Mouse (Mus musculus) lung, embryonic 14.5 days (tissue): ENCODE measurements around the gene Olr1. TPM values are rescaled to one million over a fixed set of nuclear protein-coding genes. Genes with fewer than 3 reads are reported as not detected.

Experiments used
- ATAC-seq: fragments of 200-750 bp; cut with Nextera tagmentation; 2 replicates; pipeline ENCODE4 v1.8.0; 2017; ENCODE audit warnings: mild to moderate bottlenecking, moderate TSS enrichment, moderate library complexity; ENCODE audit not compliant: insufficient read depth
- DNase-seq: peaks from one replicate; pipeline ENCODE4 v3.0.0-alpha.2; 2015
- H3K27ac ChIP-seq: fragments of 300-500 bp; sonication (generic); 2 replicates; pipeline ENCODE4 v1.5.1; 2014; ENCODE audit warnings: low read depth, mild to moderate bottlenecking, moderate library complexity
- H3K27me3 ChIP-seq: fragments of 300-500 bp; sonication (generic); 2 replicates; pipeline ENCODE4 v1.6.1; 2014; ENCODE audit warnings: low read length, control low read depth; ENCODE audit not compliant: insufficient read depth
- H3K36me3 ChIP-seq: fragments of 300-500 bp; sonication (generic); 2 replicates; pipeline ENCODE4 v1.6.1; 2014; ENCODE audit warnings: control low read depth; ENCODE audit not compliant: insufficient read depth
- H3K4me1 ChIP-seq: fragments of 300-500 bp; sonication (generic); 2 replicates; pipeline ENCODE4 v1.6.1; 2014; ENCODE audit warnings: antibody characterized with exemption, control low read depth; ENCODE audit not compliant: insufficient read depth
- H3K4me2 ChIP-seq: fragments of 300-500 bp; sonication (generic); 2 replicates; pipeline ENCODE4 v1.6.1; 2014; ENCODE audit warnings: mild to moderate bottlenecking
- H3K4me3 ChIP-seq: fragments of 300-500 bp; sonication (generic); 2 replicates; pipeline ENCODE4 v1.5.1; 2014; ENCODE audit warnings: low read depth, low read length
- H3K9ac ChIP-seq: fragments of 300-500 bp; sonication (generic); 2 replicates; pipeline ENCODE4 v1.6.1; 2014
- H3K9me3 ChIP-seq: fragments of 300-500 bp; sonication (generic); 2 replicates; pipeline ENCODE4 v1.6.1; 2016; ENCODE audit warnings: low read depth, low read length, control low read depth
- CTCF ChIP-seq: IDR thresholded peaks from 2 replicates; pipeline ENCODE4 v1.5.1; 2016; ENCODE audit warnings: antibody characterized with exemption, low read depth
- WGBS: fragments of 180-500 bp; shearing (Covaris S2); extraction: QIAGEN DNeasy Blood & Tissue Kit; methylation state at CpG from one replicate; pipeline ENCODE4 v1.1.7; 2014; 5-methylcytosine and 5-hydroxymethylcytosine counted together
- polyA plus RNA-seq: library from polyadenylated mRNA; unstranded; fragments of >200 nt; fragmentation: Nextera tagmentation; extraction: Ambion mirVana; gene quantifications from 2 replicates; pipeline ENCODE4 v1.2.1, GENCODE M21; 2014

Gene Olr1
- polyA plus RNA-seq, 1 experiment from 2014 or later = 0.21 TPM

DNA sequence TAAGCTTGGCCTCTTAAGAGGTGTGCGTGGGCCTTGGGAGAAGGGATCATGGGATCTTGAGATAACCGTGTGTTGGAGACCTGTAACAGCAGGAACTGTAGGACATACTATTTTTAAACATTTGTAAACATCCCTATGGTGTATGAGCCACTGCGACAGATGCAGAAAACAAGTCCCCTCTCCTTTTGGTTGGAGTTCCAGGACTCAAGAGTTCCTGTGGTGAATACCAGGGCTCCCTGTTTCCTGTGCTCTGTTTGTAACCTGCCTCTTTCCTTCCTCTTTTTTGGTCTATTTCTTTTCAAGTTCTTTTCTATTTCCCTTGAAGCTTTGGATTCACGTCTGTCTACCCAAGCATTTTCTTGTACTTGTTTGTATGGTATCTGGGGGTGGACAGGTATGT lies 28.8 kb upstream of the Olr1 start:
- peaks cover 26% of the 10 kb centered on the region for H3K36me3 ChIP-seq
- ATAC-seq (no peak), DNase-seq (no peak)
- no peaks in the 10 kb centered on the region for H3K9me3 ChIP-seq
- no peak overlapping the region for H3K27ac ChIP-seq
- 56% methylated on average over 4 of the region's 4 CpGs for WGBS
- no peaks in the 10 kb centered on the region for H3K27me3 ChIP-seq
- H3K4me2 ChIP-seq = peak overlapping the region; percentile 87; the same call in 1 of the 2 replicates
- H3K9ac ChIP-seq = no peak overlapping the region
- H3K4me3 ChIP-seq = no peak overlapping the region
- 0 out of 2 replicates have a peak, but pooled peaks cover 5% of the 10 kb centered on the region for H3K4me1 ChIP-seq
- TF ChIP-seq CTCF = no peak

DNA sequence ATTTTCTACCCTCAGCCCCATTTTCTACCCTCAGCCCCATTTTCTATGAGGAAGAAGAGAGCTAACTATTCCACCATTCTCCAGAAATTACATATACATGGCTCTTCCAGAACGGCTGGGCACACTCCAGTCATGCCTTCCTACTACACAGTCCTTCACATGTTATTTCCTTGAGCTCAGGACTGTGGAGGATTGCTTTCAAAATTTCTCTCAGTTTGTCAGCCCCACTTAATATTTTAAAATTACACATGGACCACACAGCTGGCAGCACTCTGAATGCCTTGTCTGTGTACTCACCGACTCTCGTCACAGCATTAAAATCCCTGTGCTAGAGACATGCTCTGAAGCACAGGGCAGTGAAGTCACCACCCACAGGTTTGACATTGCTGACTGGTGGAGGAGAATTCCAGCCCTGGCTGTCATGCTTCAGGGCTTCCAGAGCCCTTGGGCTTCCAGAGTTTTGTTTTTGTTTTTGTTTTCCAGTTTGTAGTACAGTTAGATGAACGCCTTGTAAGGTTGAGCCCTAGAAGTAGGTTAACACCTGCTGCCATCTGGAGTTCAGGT lies 27.7 kb upstream of the Olr1 start:
- WGBS = 36% methylated on average over 4 of the region's 4 CpGs
- Histone ChIP-seq H3K9ac (no peak overlapping the region), H3K36me3 (peaks cover 18% of the 10 kb centered on the region), H3K4me3 (peak overlapping the region; percentile 81), H3K27me3 (no peaks in the 10 kb centered on the region), H3K4me1 (0 out of 2 replicates have a peak, but pooled peaks cover 5% of the 10 kb centered on the region), H3K4me2 (peak overlapping the region; percentile 87), H3K9me3 (no peaks in the 10 kb centered on the region), H3K27ac (no peak overlapping the region)
- ATAC-seq (0 out of 2 replicates have a peak, but pooled peaks have one; percentile 25), DNase-seq (no peak)
- TF ChIP-seq CTCF = no peak

DNA sequence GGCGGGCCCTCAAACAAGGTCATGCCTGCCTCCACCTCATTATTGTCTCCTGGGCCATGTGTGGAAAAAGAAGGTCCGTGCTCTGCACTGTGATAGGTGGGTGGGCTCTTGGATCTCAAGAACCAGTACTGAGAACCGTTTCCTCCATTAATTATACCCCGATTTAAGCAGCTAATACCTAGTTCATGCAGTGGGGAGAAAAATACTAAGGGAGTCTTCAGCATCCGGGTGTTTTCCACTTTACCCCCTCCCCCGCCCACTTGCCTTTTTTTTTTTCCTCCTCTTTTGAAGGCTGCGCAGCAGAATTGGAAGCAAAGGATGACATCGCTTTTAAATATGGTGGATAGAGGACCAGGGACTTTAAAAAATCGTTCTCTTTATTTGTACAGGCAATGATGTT lies 27.1 kb upstream of the Olr1 start:
- 12% methylated on average over 9 of the region's 9 CpGs for WGBS

DNA sequence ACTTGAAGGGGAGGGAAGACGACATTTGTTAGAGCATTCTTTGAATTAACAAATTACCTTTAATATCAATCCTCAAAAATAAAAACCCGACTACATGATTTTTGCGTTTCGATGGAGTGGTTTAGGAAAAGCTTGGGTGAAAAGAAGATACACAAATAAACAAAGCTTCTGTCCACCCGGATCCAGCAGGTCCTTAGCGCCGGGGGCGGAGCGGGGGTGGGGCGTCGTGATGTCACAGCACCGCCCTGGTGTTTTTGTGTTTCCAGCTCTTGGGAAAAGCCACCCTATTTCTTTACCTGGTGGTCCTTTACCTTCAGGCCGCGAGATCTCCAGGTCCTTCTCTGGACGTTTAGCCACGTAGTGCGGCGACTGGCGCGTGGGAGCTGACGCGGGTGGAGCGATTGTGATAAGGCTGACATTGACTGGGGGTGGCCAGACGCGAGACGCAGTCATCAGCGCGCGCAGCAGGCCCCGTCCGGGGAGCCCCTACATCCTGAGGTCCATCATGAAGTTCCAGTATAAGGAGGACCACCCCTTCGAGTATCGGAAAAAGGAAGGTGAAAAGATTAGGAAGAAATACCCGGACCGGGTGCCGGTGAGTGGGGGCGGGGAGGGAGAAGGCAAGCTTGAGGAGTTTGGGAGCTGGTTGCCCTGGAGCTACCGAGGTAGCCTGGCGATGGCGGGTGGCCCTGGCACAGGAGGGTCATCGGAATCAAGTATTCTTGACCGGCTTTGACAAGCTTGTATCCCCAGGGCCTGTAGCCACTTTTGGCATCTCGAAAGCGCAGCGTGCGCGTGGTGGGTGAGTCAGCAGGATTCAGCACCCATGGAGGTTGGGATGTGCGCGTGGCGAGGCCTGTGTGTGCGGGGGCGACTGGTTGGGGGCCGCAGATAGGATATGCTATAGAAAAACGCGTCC lies 26.2 kb upstream of the Olr1 start, which contains the start of gene Gabarapl1:
Gene Gabarapl1, plus strand, starts transcription at position 219 of the 919 bp plus-strand sequence.
- Histone ChIP-seq H3K4me2 (peak within 1 kb of the TSS; percentile 87), H3K27me3 (no peaks in the 10 kb centered on the region), H3K9ac (peak within 1 kb of the TSS; percentile 71), H3K36me3 (peaks cover 3% of the 10 kb centered on the region; the same call in 1 of the 2 replicates), H3K9me3 (no peaks in the 10 kb centered on the region), H3K27ac (peak within 1 kb of the TSS; percentile 30; the same call in 1 of the 2 replicates), H3K4me3 (peak within 1 kb of the TSS; percentile 81), H3K4me1 (0 out of 2 replicates have a peak, but pooled peaks cover 5% of the 10 kb centered on the region)
- peak; percentile 82 for DNase-seq
- WGBS = under 1% methylated on average over 55 of the region's 55 CpGs
- TF ChIP-seq CTCF = no peak
- peak; percentile 88 for ATAC-seq

More for the DNA sequence above, 27.1 kb upstream of the Olr1 start:
- H3K27ac ChIP-seq = 0 out of 2 replicates have a peak overlapping the region, but pooled peaks have one; percentile 30
- H3K27me3 ChIP-seq = no peaks in the 10 kb centered on the region
- H3K9me3 ChIP-seq = no peaks in the 10 kb centered on the region
- ATAC-seq (peak; percentile 35), DNase-seq (peak; percentile 40)
- H3K4me3 ChIP-seq = peak overlapping the region; percentile 81
- no peak for TF ChIP-seq CTCF
- H3K36me3 ChIP-seq = peaks cover 11% of the 10 kb centered on the region
- peak overlapping the region; percentile 87 for H3K4me2 ChIP-seq
- H3K4me1 ChIP-seq = 0 out of 2 replicates have a peak, but pooled peaks cover 5% of the 10 kb centered on the region
- H3K9ac ChIP-seq = peak overlapping the region; percentile 71

DNA sequence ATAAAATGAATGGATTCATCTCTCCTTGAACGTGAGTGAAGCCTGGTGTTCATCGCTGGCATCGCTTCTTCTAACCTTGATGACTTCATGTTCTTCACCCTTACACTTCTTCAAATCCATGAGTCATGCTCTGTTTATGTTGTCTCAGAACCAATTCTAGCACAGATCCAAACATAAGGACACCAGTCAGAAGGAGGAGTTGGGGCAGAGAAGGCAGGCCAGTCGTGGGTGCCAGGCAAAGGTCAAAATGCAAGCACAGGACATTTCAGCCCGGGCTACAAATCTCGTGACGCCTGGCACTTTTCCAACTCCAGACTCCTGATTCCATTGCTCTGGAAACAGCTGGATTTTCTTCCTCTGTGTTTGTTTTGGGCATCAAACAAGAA lies 25.6 kb upstream of the Olr1 start:
- H3K27me3 ChIP-seq = no peaks in the 10 kb centered on the region
- H3K9me3 ChIP-seq = no peaks in the 10 kb centered on the region
- 0 out of 2 replicates have a peak, but pooled peaks cover 5% of the 10 kb centered on the region for H3K4me1 ChIP-seq
- DNase-seq (peak; percentile 85), ATAC-seq (peak; percentile 36)
- peak; percentile 15; the same call in 1 of the 2 replicates for TF ChIP-seq CTCF
- peaks cover 2% of the 10 kb centered on the region; the same call in 1 of the 2 replicates for H3K36me3 ChIP-seq
- peak overlapping the region; percentile 87 for H3K4me2 ChIP-seq
- H3K9ac ChIP-seq = peak overlapping the region; percentile 71
- H3K27ac ChIP-seq = no peak overlapping the region
- H3K4me3 ChIP-seq = peak overlapping the region; percentile 81
- 26% methylated on average over 7 of the region's 7 CpGs for WGBS

DNA sequence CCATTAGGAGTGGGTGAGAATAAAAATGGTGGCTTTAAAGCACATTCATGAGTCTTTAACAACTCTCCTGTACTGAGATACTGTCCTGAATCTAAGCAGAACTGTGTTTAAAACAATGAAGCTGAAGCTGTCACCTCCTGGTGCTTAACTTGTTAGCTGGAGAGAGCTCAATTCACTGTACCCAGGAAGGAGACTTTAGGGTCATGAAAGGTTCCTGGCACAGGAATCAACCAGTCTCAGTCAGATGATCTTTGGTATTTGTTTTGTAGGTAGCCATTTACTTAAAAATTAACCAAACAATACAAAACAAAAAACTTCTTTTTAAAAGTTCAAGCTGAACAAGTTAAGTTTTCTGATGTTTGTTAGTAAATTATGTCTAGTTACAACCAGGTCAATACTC lies 23.3 kb upstream of the Olr1 start:
- Histone ChIP-seq H3K27ac (no peak overlapping the region), H3K36me3 (no peaks in the 10 kb centered on the region), H3K4me2 (no peak overlapping the region), H3K9me3 (no peaks in the 10 kb centered on the region), H3K27me3 (no peaks in the 10 kb centered on the region), H3K9ac (no peak overlapping the region), H3K4me1 (0 out of 2 replicates have a peak, but pooled peaks cover 5% of the 10 kb centered on the region), H3K4me3 (no peak overlapping the region)
- no peak for TF ChIP-seq CTCF
- DNase-seq = no peak
- no peak for ATAC-seq

DNA sequence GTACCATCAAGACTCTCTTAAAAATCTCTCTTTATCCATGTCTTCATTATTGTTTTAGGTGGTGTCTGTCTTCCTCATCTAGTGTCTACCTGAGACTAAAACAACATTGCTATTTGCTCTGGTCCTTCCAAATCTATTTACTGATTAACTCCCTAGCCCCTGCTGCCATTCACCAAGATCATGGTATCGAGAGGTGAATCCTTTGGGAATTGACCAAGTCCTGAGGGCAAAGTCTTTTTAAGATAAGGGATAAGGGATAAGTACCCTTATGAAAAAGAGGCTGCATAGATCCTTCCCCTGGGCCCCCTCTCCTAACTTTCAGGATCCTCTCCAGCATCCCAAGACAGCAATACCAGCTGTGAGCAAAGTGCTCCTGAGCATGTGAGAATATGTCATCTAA lies 22.6 kb upstream of the Olr1 start:
- Histone ChIP-seq H3K4me2 (no peak overlapping the region), H3K9me3 (no peaks in the 10 kb centered on the region), H3K9ac (no peak overlapping the region), H3K36me3 (no peaks in the 10 kb centered on the region), H3K27ac (no peak overlapping the region), H3K4me1 (0 out of 2 replicates have a peak, but pooled peaks cover under 1% of the 10 kb centered on the region), H3K27me3 (no peaks in the 10 kb centered on the region), H3K4me3 (no peak overlapping the region)
- DNase-seq (no peak), ATAC-seq (no peak)
- TF ChIP-seq CTCF = no peak
- WGBS = 56% methylated on average over 1 of the region's 1 CpGs
